Mouse (Mus musculus): ENCODE measurements around the gene Tspan11. TPM values are rescaled to one million over a fixed set of nuclear protein-coding genes. Genes with fewer than 3 reads are reported as not detected.

The Tspan11 gene
- total RNA-seq, 2 experiments from 2014 or later = 6.6 to 11.6 TPM

DNA sequence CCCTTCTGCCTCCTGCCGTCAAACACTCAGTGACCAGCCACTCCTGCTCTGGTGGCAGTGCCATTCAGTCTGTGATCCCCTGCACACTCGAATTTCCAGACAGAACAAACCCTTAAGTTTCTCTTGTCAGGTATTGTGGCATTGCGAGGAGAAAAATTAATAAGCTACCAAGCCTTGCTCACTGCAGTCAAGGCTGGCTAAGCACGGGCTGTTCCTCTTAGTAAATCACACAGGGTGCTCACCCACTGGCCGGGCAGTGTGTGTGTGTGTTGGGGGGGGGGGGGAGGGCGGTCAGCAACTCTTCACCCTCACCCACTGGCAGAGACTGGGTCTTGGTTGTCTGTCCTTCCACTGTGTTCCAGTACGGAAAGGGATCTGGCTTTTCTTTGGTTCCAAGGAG, 473 bp upstream of the Tspan11 start:
- no peak for TF ChIP-seq CTCF (IDR thresholded peaks at IDR 0.05)
- no peak for DNase-seq (ENCODE audit: extremely low spot score in 1 of 2, low spot score in 2 of 2)
- intact Hi-C loops (cut with DNase I) = no loop called here
- Histone ChIP-seq H3K4me3 (no peak overlapping the region), H3K27ac (no peak overlapping the region)

DNA sequence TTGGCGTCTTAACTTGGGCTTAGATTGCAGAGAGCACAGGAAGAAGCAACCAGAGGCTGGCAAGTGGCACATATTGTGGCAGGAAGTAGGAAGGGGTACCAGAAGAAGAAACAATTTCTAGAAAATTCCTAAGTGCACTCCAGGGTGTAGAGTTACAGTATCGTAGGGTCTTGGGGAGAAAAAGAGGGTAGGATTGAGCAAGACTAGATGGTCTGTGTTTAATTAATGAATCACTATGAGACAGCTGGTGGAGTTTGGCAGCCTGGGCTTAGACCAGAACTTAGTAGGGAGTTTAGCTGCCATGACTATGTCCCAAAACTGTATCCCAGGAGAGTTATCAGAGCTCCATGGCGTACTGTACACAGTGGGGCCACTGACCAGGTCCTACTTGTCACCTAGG, 1.2 kb downstream of the Tspan11 start:
- Histone ChIP-seq H3K27ac (no peak overlapping the region), H3K4me3 (no peak overlapping the region; the same call in 1 of the 2 replicates)
- TF ChIP-seq CTCF (IDR thresholded peaks at IDR 0.05) = no peak
- intact Hi-C loops (cut with DNase I) = no loop called here
- no peak for DNase-seq (ENCODE audit: extremely low spot score in 1 of 2, low spot score in 2 of 2)

DNA sequence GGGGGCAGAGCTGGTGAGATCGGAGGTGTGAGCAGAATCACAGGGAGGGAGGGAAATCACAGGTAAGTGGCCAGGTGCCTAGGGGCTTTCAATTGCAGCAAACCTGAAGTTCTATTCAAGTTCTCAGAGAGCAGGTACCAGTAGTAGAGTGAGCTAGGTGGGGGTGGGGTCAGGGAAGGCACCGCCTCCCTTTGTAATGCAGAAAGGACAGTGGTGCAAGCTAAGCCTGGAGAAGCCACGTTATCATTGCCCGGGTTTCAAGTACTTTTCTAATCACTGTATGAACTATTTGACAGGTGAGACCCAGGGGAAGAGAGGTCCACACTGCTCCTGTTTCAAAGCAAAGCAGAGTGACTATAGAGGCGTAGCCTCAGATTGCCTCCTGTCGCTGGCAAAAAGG, 6.2 kb downstream of the Tspan11 start:
- intact Hi-C loops (cut with DNase I) = no loop called here
- no peak overlapping the region for H3K27ac ChIP-seq
- TF ChIP-seq CTCF (IDR thresholded peaks at IDR 0.05) = no peak
- no peak for DNase-seq (ENCODE audit: extremely low spot score in 1 of 2, low spot score in 2 of 2)
- H3K4me3 ChIP-seq = no peak overlapping the region

DNA sequence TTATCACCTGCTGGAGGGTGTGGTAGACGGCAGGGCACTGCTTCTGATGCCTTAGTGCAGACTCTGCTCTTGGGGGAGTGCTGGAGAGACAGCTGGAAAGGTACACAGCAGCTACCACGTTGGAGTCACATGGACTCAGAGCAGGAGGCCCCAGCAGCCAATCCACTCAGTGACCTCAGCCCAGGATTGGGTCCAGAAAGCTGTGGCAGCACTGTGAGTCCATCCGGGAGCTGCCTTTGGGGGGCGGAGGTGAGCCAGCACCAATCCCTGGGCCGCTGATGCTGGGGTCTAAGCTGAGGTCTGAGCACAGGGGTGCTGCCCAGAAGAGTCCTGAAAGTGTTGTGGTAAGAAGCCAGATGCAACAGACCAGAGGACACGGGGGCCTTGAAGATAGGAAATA, 7.6 kb downstream of the Tspan11 start:
- H3K27ac ChIP-seq = no peak overlapping the region
- intact Hi-C loops (cut with DNase I) = no loop called here
- no peak for DNase-seq (ENCODE audit: extremely low spot score in 1 of 2, low spot score in 2 of 2)
- H3K4me3 ChIP-seq = no peak overlapping the region
- TF ChIP-seq CTCF (IDR thresholded peaks at IDR 0.05) = no peak; the same call in 1 of the 2 replicates

DNA sequence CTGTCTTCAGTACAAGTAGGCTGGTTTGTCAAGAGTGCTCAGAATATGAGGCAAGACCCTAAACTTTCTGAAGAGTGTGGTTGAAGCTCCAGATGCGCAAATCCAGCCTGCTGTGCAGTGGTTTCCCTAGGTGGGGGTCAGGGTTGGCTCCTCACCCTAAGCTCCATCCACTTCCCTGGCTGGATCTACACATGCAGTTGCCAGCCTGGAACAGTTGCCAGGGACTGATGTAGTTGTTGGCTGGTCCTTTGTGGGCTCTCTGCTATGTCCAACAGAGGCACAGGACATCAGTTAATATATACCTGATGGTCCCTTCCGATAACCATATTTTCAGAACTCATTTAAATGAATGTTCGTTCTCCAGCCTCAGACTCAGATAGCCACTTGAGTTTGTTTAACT, 9.0 kb downstream of the Tspan11 start:
- H3K27ac ChIP-seq = no peak overlapping the region
- no peak for TF ChIP-seq CTCF (IDR thresholded peaks at IDR 0.05)
- H3K4me3 ChIP-seq = no peak overlapping the region
- intact Hi-C loops (cut with DNase I) = no loop called here
- no peak for DNase-seq (ENCODE audit: extremely low spot score in 1 of 2, low spot score in 2 of 2)

DNA sequence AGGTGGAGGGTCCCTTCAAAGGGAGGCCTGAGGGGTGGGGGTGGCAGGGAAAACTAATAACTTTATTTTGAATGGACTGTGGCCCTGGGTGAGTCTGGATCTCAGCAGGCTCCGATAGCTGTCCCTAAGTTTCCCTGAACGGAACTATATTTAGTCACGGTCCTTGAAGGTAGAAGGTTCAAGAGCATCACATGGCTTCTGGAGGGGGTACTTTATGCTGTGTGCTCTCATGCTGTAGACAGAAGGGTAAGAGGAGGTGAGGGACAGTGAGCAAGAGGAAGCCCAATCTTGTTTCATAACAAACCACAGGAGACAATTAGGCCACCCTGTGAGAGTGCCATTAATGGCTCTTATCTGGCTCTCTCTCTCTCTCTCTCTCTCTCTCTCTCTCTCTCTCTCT, 10.0 kb downstream of the Tspan11 start:
- TF ChIP-seq CTCF (IDR thresholded peaks at IDR 0.05) = no peak

DNA sequence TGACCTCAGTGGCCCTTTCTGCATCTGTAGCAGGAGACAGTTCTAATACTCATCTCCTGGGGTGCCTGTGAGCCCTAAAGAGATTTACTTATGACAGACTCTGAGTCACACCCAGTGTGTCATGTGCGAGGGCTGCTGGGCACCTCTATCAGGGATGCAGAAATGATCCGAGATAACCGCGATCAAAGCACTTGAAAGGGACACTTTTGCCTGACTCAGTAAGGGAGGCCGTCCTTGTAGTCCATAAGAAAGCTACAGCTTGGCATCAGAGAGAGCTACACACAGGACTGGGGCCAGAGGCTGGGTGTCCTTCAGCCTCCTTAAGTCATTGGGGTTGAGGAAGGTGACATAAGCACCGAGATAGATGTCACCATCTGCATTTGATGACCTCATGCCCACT, 12.7 kb downstream of the Tspan11 start:
- no peak overlapping the region for H3K27ac ChIP-seq

More for the DNA sequence above, 10.0 kb downstream of the Tspan11 start:
- Histone ChIP-seq H3K27ac (no peak overlapping the region), H3K4me3 (no peak overlapping the region)
- intact Hi-C loops (cut with DNase I) = no loop called here
- DNase-seq (ENCODE audit: extremely low spot score in 1 of 2, low spot score in 2 of 2) = no peak

DNA sequence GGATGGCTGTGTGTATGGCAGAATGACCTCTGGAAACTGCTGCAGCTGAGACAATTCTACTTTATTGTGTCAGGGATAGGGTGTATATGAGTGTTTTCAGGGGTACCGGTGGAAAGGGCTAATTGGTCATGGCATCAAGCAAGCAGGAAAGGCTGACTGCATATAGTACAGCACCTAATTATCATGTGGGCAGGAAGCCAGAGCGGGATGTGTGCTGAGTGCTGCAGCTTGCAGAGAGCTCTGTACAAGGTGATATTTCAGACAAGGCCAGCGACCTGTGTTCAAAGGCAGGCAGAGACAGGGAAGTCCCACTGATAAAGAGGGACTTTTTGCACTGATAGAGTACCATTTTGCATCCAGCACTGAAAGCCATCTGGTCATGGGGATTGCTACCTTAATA, 13.9 kb downstream of the Tspan11 start:
- no peak overlapping the region for H3K27ac ChIP-seq
- intact Hi-C loops (cut with DNase I) = no loop called here

More for the DNA sequence above, 12.7 kb downstream of the Tspan11 start:
- no peak overlapping the region for H3K4me3 ChIP-seq
- TF ChIP-seq CTCF (IDR thresholded peaks at IDR 0.05) = no peak
- no peak for DNase-seq (ENCODE audit: extremely low spot score in 1 of 2, low spot score in 2 of 2)
- intact Hi-C loops (cut with DNase I) = no loop called here

DNA sequence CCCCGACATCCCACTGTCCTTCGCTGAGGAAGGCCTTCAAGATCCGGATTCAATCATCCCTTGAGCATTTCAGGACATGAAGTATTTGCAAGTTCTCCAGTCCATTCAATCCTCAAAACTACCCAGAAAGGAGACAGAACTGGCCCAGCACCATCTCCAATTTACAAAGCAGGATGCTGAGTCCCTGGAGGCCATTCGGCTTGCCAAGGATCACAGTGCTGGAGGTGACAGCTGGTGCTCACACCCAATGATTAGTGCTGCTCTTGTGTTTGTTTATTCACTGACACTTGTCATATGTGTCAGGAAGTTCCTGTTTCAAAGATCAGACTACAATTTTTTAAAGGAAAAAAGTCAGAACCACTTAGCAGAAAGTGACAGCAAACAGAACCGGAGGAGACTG, 14.3 kb downstream of the Tspan11 start:
- Histone ChIP-seq H3K27ac (no peak overlapping the region), H3K4me3 (no peak overlapping the region)
- no peak for TF ChIP-seq CTCF (IDR thresholded peaks at IDR 0.05)
- no peak for DNase-seq (ENCODE audit: extremely low spot score in 1 of 2, low spot score in 2 of 2)
- intact Hi-C loops (cut with DNase I) = loop anchor here (1.0 to 2.0 kb wide), 5 partner anchors 50 to 241 kb away; partner anchors contain the start of gene Prmt8

More for the DNA sequence above, 13.9 kb downstream of the Tspan11 start:
- no peak for TF ChIP-seq CTCF (IDR thresholded peaks at IDR 0.05)
- no peak overlapping the region for H3K4me3 ChIP-seq
- no peak for DNase-seq (ENCODE audit: extremely low spot score in 1 of 2, low spot score in 2 of 2)

DNA sequence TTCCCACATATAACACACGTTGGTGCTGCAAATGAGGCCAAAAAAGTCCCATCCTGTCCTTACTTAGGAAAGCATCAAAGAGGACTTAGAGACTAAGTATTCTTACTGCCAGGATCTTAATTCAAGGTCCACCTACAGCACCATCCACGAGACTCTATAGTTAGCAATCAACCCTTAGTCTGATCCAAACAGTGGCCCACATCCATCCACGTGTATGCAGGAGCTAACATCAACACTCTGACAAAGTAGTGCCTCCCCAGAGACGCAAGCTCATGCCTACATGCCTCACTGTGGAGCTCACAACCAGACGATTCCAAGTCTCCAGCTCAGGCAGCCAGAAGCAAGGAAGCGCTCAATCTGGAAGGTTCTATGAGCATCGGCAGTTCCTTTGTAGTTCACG, 15.2 kb downstream of the Tspan11 start:
- intact Hi-C loops (cut with DNase I) = loop anchor here (1.0 to 2.0 kb wide), 5 partner anchors 51 to 242 kb away; partner anchors contain the start of gene Prmt8
- peak in 1 of 2 experiments; percentile 37 for DNase-seq (ENCODE audit: extremely low spot score in 1 of 2, low spot score in 2 of 2)
- Histone ChIP-seq H3K27ac (peak overlapping the region; percentile 41; the same call in 1 of the 2 replicates), H3K4me3 (no peak overlapping the region)
- TF ChIP-seq CTCF (IDR thresholded peaks at IDR 0.05) = no peak

DNA sequence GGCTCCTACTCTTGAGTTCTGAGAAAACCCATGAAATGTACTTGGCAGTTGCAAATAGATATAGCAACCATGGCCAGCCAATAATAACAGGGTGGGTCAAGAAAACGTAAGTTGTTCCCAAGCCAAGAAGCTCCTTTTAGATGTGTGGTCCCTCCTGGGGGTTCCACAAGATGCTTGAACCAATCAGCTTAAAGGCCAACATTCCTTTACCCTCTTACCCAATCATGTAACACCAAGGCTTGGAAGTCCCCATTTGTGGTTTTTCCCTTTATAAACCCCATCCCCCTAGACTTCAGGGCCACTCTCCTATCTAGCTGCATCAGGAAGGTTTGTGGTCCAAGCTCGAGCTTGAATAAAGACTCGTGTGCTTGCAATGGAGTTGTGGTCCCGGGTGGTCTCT, 23.2 kb downstream of the Tspan11 start:
- Histone ChIP-seq H3K27ac (no peak overlapping the region), H3K4me3 (no peak overlapping the region)
- TF ChIP-seq CTCF (IDR thresholded peaks at IDR 0.05) = no peak
- intact Hi-C loops (cut with DNase I) = no loop called here
- DNase-seq (ENCODE audit: extremely low spot score in 1 of 2, low spot score in 2 of 2) = no peak

DNA sequence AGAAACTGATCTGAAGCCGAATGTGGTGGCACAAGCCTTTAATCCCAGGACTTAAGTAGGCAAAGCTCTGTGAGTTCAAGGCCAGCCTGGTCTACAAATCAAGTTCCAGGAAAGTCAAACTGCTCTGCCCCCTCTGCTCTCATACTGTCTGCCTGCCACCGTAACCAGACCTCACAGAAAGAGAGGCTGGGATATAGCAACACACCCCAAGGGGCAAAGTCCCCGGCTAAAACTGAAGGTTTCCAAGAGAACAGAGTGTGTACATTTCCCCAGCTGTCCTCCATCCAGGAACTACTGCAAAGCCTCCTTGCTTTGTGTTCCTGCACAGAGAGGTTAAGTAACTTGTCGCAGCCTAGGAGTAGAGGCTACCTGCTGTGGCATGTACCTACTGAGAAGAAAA, 24.3 kb downstream of the Tspan11 start:
- intact Hi-C loops (cut with DNase I) = no loop called here
- no peak for DNase-seq (ENCODE audit: extremely low spot score in 1 of 2, low spot score in 2 of 2)
- Histone ChIP-seq H3K27ac (no peak overlapping the region), H3K4me3 (no peak overlapping the region)
- no peak for TF ChIP-seq CTCF (IDR thresholded peaks at IDR 0.05)

DNA sequence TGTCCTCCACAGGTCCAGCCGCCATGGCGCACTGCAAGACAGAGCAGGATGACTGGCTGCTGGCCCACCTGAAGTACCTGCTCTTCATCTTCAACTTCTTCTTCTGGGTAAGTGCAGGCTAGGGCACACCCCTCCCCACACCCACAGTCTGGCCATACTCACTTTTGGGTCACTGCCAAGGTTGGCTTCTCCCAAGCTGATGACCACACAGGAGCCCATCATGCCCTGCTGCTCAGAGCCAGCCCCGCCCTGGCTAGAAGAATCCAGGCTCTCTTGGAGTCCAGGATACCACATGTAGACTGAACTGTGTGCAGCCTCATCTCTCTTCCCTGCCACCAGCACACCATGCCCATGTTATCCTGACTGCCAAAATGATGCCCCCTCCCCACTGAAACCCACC, 25.5 kb downstream of the Tspan11 start:
- no peak for DNase-seq (ENCODE audit: extremely low spot score in 1 of 2, low spot score in 2 of 2)
- no peak overlapping the region for H3K4me3 ChIP-seq
- intact Hi-C loops (cut with DNase I) = no loop called here
- TF ChIP-seq CTCF (IDR thresholded peaks at IDR 0.05) = no peak
- H3K27ac ChIP-seq = no peak overlapping the region
